Mouse (Mus musculus): ENCODE data around the gene Olfr1338. TPM values are rescaled to one million over a fixed set of nuclear protein-coding genes. Genes with fewer than 3 reads are reported as not detected.

The Olfr1338 gene
- polyA plus RNA-seq, 2 experiments, result not detected

GRCm38 (mm10) chr4:118708086-118708485 lies 50.5 kb downstream of the Olfr1338 start:
- no peak overlapping the region for H3K9ac ChIP-seq (replicated peaks)
- no peaks in the 10 kb centered on the region for H3K9me3 ChIP-seq (ENCODE audit: control insufficient read depth, low read length)
- no peaks in the 10 kb centered on the region for H3K27me3 ChIP-seq (ENCODE audit: control insufficient read depth, insufficient read depth, low read length)
- TF ChIP-seq EP300 (IDR thresholded peaks at IDR 0.05; ENCODE audit: low read depth) (no peak), CTCF (IDR thresholded peaks at IDR 0.05; ENCODE audit: low read depth) (no peak)
- H3K4me2 ChIP-seq (ENCODE audit: low read depth), result no peak overlapping the region
- DNase-seq (ENCODE audit: low read depth in 3 of 3, low spot score in 3 of 3) (no peak), ATAC-seq (ENCODE audit: insufficient read depth) (no peak)
- no peaks in the 10 kb centered on the region for H3K36me3 ChIP-seq (replicated peaks; ENCODE audit: control insufficient read depth, insufficient read depth, low read depth)
- H3K4me1 ChIP-seq (replicated peaks; ENCODE audit: control insufficient read depth in 2 of 2, insufficient read depth in 2 of 2, low read length in 1 of 2), result no peaks in the 10 kb centered on the region
- H3K4me3 ChIP-seq (ENCODE audit: insufficient read depth in 1 of 2, low read depth in 2 of 2, low read length in 2 of 2), result no peak overlapping the region
- no peak overlapping the region for H3K27ac ChIP-seq
- WGBS (ENCODE audit: insufficient replicate concordance), result 60% methylated on average over 5 of the region's 5 CpGs

- Histone ChIP-seq H3K9me3 (ENCODE audit: control insufficient read depth, low read length) (no peaks in the 10 kb centered on the region), H3K27ac (no peak within 1 kb of the TSS), H3K4me1 (replicated peaks; ENCODE audit: control insufficient read depth in 2 of 2, insufficient read depth in 2 of 2, low read length in 1 of 2) (no peaks in the 10 kb centered on the region), H3K4me3 (ENCODE audit: insufficient read depth in 1 of 2, low read depth in 2 of 2, low read length in 2 of 2) (no peak within 1 kb of the TSS), H3K36me3 (replicated peaks; ENCODE audit: control insufficient read depth, insufficient read depth, low read depth) (no peaks in the 10 kb centered on the region), H3K4me2 (ENCODE audit: low read depth) (no peak within 1 kb of the TSS), H3K9ac (replicated peaks) (no peak within 1 kb of the TSS), H3K27me3 (ENCODE audit: control insufficient read depth, insufficient read depth, low read length) (no peaks in the 10 kb centered on the region)
- DNase-seq (ENCODE audit: low read depth in 3 of 3, low spot score in 3 of 3) (no peak), ATAC-seq (ENCODE audit: insufficient read depth) (no peak)
- WGBS (ENCODE audit: insufficient replicate concordance), result 51% methylated on average over 3 of the region's 3 CpGs
- TF ChIP-seq EP300 (IDR thresholded peaks at IDR 0.05; ENCODE audit: low read depth) (no peak), CTCF (IDR thresholded peaks at IDR 0.05; ENCODE audit: low read depth) (no peak)
Observed at GRCm38 (mm10) chr4:118703223-118703622, 55.3 kb downstream of the Olfr1338 start, which contains the start of gene Olfr1341. Olfr1341 (plus strand) TSS chr4:118703523.

Other genes with a start within 250 kb of the Olfr1338 start
- gene 2610528J11Rik, start 231.7 kb downstream of the Olfr1338 start, polyA plus RNA-seq (2012; rRNA removed), result 4.8 and 6.3 TPM in 2 replicates
- 6.4 and 6.9 TPM in 2 replicates for gene 2610528J11Rik, start 231.7 kb downstream of the Olfr1338 start, polyA plus RNA-seq (2014; fragmentation: Nextera tagmentation; extraction: Ambion mirVana)
- 1.2 and 1.3 TPM in 2 replicates for gene Tmem125, start 214.7 kb downstream of the Olfr1338 start, polyA plus RNA-seq (2012; rRNA removed)
- 1.0 and 1.5 TPM in 2 replicates for gene Tmem125, start 214.7 kb downstream of the Olfr1338 start, polyA plus RNA-seq (2014; fragmentation: Nextera tagmentation; extraction: Ambion mirVana)
- 0.12 and 0.54 TPM in 2 replicates for gene Cfap57, start 138.0 kb downstream of the Olfr1338 start, polyA plus RNA-seq (2012; rRNA removed)
- gene Cfap57, start 138.0 kb downstream of the Olfr1338 start, polyA plus RNA-seq (2014; fragmentation: Nextera tagmentation; extraction: Ambion mirVana), result 0.94 and 1.3 TPM in 2 replicates
- gene Ebna1bp2, start 137.9 kb downstream of the Olfr1338 start, polyA plus RNA-seq (2012; rRNA removed), result 27.7 and 60.2 TPM in 2 replicates
- gene Ebna1bp2, start 137.9 kb downstream of the Olfr1338 start, polyA plus RNA-seq (2014; fragmentation: Nextera tagmentation; extraction: Ambion mirVana), result 92.2 and 95.0 TPM in 2 replicates
- gene Olfr62, start 99.8 kb downstream of the Olfr1338 start, polyA plus RNA-seq (2012; rRNA removed), result not detected in 2 replicates
- gene Olfr62, start 99.8 kb downstream of the Olfr1338 start, polyA plus RNA-seq (2014; fragmentation: Nextera tagmentation; extraction: Ambion mirVana), result not detected in 2 replicates
- not detected in 2 replicates for gene Olfr1342, start 66.0 kb downstream of the Olfr1338 start, polyA plus RNA-seq (2012; rRNA removed)
- gene Olfr1342, start 66.0 kb downstream of the Olfr1338 start, polyA plus RNA-seq (2014; fragmentation: Nextera tagmentation; extraction: Ambion mirVana), result not detected in 2 replicates
- gene Olfr1341, start 55.2 kb downstream of the Olfr1338 start, polyA plus RNA-seq (2012; rRNA removed), result not detected in 2 replicates
- not detected in 2 replicates for gene Olfr1341, start 55.2 kb downstream of the Olfr1338 start, polyA plus RNA-seq (2014; fragmentation: Nextera tagmentation; extraction: Ambion mirVana)
- gene Olfr1340, start 38.6 kb downstream of the Olfr1338 start, polyA plus RNA-seq (2012; rRNA removed), result not detected in 2 replicates
- gene Olfr1340, start 38.6 kb downstream of the Olfr1338 start, polyA plus RNA-seq (2014; fragmentation: Nextera tagmentation; extraction: Ambion mirVana), result not detected in 2 replicates
- gene Olfr1339, start 26.6 kb downstream of the Olfr1338 start, polyA plus RNA-seq (2012; rRNA removed), result not detected in 2 replicates
- not detected in 2 replicates for gene Olfr1339, start 26.6 kb downstream of the Olfr1338 start, polyA plus RNA-seq (2014; fragmentation: Nextera tagmentation; extraction: Ambion mirVana)
- not detected in 2 replicates for gene Olfr1337, start 23.8 kb upstream of the Olfr1338 start, polyA plus RNA-seq (2012; rRNA removed)
- gene Olfr1337, start 23.8 kb upstream of the Olfr1338 start, polyA plus RNA-seq (2014; fragmentation: Nextera tagmentation; extraction: Ambion mirVana), result not detected in 2 replicates
- not detected in 2 replicates for gene Olfr1335, start 51.2 kb upstream of the Olfr1338 start, polyA plus RNA-seq (2012; rRNA removed)
- not detected in 2 replicates for gene Olfr1335, start 51.2 kb upstream of the Olfr1338 start, polyA plus RNA-seq (2014; fragmentation: Nextera tagmentation; extraction: Ambion mirVana)
- not detected in 2 replicates for gene Olfr1333, start 77.5 kb upstream of the Olfr1338 start, polyA plus RNA-seq (2012; rRNA removed)
- not detected in 2 replicates for gene Olfr1333, start 77.5 kb upstream of the Olfr1338 start, polyA plus RNA-seq (2014; fragmentation: Nextera tagmentation; extraction: Ambion mirVana)
- not detected in 2 replicates for gene Olfr1331, start 105.9 kb upstream of the Olfr1338 start, polyA plus RNA-seq (2012; rRNA removed)
- gene Olfr1331, start 105.9 kb upstream of the Olfr1338 start, polyA plus RNA-seq (2014; fragmentation: Nextera tagmentation; extraction: Ambion mirVana), result not detected in 2 replicates
- gene Olfr1330, start 129.9 kb upstream of the Olfr1338 start, polyA plus RNA-seq (2012; rRNA removed), result not detected in 2 replicates
- not detected in 2 replicates for gene Olfr1330, start 129.9 kb upstream of the Olfr1338 start, polyA plus RNA-seq (2014; fragmentation: Nextera tagmentation; extraction: Ambion mirVana)
- gene Olfr1329, start 158.7 kb upstream of the Olfr1338 start, polyA plus RNA-seq (2012; rRNA removed), result not detected in 2 replicates
- not detected in 2 replicates for gene Olfr1329, start 158.7 kb upstream of the Olfr1338 start, polyA plus RNA-seq (2014; fragmentation: Nextera tagmentation; extraction: Ambion mirVana)
- gene Olfr1328, start 179.9 kb upstream of the Olfr1338 start, polyA plus RNA-seq (2012; rRNA removed), result not detected in 2 replicates
- gene Olfr1328, start 179.9 kb upstream of the Olfr1338 start, polyA plus RNA-seq (2014; fragmentation: Nextera tagmentation; extraction: Ambion mirVana), result not detected in 2 replicates
- gene Lao1, start 202.8 kb upstream of the Olfr1338 start, polyA plus RNA-seq (2012; rRNA removed), result not detected in 2 replicates
- gene Lao1, start 202.8 kb upstream of the Olfr1338 start, polyA plus RNA-seq (2014; fragmentation: Nextera tagmentation; extraction: Ambion mirVana), result not detected in 2 replicates

Data from liver, embryonic 14.5 days (tissue).